Mouse (Mus musculus): ENCODE measurements around the gene Cpsf7. TPM values are rescaled to one million over a fixed set of nuclear protein-coding genes. Genes with fewer than 3 reads are reported as not detected.
A peak's percentile ranks its signal among the peaks of the same experiment; 100 is the strongest.
"Not testable (repeated sequence)": the region's sequence is repeated elsewhere in the genome, so short reads cannot be mapped to it uniquely, and the experiment has no call there.

The Cpsf7 gene
- total RNA-seq, 2 experiments from 2014 or later, result 90.2 to 90.6 TPM

DNA sequence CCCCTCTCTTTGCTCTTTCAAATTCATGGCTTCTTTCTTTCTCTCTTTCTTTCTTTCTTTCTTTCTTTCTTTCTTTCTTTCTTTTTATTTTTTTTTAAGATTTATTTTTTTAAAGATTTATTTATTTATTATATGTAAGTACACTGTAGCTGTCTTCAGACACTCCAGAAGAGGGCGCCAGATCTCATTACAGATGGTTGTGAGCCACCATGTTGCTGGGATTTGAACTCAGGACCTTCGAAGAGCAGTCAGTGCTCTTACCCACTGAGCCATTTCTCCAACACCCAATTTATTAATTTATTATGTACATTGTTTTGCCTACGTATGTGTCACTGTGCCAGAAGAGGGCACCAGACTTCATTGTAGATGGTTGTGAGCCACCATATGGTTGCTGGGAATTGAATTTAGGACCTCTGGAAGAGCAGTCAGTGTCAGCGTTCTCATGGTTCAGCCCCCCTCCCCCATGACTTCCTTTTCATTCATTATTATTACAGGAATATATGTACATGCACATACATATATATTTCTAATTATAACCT lies 32.8 kb downstream of the Cpsf7 start:
- DNase-seq (ENCODE audit: low spot score in 2 of 2), result not testable (repeated sequence)

DNA sequence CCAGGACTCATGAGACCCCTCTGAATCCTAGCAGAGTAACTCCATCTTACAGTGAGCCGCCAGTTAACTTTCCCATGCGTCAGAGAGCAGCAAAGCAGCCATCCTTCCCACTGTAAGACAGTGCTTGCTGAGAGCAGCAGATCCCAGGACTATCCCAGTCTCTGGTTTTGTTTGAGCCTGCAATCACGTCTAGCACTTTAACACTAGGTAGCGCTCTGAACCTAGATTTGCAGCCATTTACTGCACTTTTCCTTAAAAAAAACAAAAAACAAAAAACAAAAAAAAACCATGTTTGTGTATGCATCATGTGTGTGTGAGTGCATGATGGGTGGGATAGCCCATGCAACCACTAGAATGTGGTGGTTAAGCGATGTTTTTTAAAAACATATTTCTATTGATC lies 35.0 kb downstream of the Cpsf7 start:
- DNase-seq (ENCODE audit: low spot score in 2 of 2), result no peak

DNA sequence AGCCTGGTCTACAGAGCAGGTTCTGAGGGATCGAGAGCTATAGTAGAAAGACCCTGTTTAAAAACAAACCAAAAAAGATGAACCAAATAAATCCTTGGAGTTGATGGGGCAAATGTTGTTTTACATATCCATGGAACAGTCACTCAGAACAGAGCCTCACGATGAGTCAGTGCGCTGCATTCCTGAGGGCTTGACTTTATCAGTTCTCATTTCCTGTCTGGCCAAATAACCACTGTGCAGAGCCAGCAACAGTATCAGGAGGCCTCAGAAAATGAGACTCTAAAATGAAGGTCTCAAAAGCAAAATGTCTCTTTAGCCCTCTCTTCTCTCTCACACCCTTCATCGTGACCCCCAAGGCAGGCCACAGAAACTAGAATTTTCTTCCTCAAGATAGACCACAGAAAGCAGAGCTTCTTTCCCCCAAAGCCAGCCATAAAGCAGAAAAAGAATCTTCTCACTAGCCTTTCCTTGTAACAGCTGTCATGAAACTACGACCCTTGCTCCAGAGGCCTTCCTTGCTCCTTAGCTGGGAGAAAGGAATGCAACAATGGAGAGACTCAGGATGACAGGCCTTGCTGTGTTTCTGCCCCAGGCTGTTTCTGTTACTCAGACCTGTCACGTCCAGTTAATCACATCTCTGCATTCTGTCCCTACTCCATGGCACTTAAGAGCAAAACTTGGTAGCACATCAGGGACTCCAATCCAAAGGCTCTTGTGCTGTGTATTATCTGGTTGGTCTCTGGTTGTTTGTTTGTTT lies 36.7 kb downstream of the Cpsf7 start:
- no peak for DNase-seq (ENCODE audit: low spot score in 2 of 2)

DNA sequence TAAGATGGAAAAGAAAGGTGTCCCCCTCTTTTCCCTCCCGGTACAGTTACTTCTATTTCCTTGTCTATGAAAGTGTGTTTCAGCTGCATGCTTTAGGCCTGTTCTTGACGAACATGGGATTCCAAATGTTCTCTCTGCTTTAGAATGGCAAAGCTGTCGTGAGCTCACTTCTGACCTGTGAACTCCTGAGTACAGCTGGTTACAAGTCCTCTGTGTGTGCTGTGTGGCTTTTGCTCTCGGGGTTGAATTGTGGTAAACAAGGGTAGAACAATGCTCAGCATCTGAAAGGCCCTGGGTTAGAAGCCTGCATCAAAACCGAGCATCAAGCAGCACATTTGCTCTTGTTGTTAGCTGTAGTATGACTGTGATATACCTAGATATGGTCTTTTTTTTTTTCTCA lies 37.3 kb downstream of the Cpsf7 start:
- DNase-seq (ENCODE audit: low spot score in 2 of 2), result no peak

DNA sequence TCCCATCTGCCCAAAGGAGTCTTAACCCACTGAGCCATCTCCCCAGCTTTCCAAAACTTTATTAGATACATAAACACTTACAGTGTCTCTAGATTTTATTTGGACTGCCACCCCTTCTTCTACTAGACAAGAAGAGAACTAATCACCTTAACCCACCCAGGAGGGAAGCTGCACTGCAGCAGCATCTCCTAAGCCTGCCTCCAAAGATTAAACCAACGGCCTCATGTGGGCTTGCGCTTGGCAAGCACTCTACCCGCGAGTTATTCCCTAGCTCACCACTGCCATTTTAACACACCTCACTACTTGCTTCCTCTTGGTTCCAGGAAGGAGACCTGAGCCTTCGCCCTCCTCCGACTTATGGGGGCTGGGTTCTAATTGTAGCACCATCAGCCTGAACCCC lies 39.2 kb downstream of the Cpsf7 start:
- no peak for DNase-seq (ENCODE audit: low spot score in 2 of 2)

DNA sequence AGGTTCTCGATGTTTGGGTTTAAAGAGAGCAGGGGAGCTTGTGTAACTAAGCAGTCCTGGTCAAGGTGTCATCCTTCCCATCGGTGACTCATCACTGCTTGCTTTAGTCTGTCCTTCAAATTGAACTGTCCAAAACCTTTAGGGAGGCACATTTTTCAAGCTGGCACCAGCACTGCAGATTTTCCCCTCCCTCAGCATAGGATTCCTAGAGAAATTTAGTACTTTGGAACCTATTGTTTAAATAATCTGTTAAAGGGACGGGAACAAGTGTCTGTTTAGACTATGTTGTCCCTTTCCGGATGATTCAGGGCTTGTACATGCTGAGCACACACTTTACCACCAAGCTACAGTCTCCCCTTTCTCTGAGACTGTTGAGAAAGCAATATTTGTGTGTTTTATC lies 40.2 kb downstream of the Cpsf7 start:
- DNase-seq (ENCODE audit: low spot score in 2 of 2), result no peak

DNA sequence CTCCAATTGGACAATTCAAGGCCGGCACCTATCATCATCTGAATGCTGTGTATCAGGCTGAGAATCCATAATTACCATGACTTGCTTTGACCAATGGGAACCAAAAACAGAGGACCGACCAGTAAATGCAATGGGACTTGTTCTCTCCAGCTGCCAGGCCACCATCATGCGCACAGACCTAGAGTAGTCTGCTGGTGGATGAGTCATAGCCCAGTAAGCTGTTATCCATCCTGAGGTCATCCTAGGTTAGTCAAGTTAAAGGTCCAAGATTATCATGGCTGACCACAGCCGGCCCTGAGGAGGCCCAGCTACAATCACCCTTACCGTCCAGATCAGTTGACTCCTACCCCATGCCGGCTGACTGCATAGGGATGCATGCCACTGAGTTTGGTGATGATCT lies 44.6 kb downstream of the Cpsf7 start:
- DNase-seq (ENCODE audit: low spot score in 2 of 2), result no peak

DNA sequence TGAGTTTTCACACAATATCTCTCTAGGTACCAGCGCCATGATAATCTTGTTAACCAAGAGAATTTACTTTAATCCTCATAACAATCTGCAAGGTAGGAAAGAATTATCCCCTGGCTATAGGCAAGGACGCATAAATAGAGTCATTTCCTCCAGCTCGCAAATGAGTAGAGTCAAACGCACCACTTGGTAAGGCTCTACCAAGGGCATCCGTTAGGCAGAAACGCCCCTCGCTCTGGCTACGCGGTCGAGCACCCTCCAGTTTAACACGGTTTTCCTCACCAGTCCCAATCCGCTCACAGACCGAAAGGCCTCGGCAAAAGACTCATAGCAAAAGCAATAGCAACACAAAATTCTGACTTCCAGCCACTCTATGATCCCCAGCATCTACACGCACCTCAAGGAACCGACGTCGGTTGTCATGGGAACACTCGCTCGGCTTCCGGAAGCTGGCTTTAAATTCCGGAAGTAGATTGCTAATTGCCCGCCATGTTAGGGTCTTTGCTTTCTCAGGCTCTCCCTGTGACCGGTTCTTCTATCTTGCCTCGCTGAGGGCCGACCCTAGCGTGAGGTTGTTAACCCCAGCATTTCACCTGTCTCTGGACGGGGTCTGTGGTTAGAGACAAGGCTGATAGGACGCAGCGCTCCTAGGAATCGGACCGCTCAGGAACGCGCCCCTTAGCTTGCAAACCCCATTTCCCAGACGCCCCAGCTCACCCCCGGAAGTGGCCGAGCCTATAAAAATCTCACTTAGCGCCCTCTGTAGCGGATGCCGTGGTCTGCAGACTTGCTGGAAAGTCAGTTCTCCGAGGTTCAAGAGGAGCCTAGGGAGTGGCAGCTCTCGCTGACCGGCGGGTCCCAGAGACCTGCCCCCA lies 51.9 kb downstream of the Cpsf7 start, which contains the start of the genes Cyb561a3 and Tmem138:
Gene Cyb561a3 (plus strand): TSS at position 483 of the 872 bp plus-strand sequence.
Gene Tmem138 (minus strand): TSS at position 673 of the 872 bp plus-strand sequence.
- peak; percentile 58 to 84 for DNase-seq (ENCODE audit: low spot score in 2 of 2)

DNA sequence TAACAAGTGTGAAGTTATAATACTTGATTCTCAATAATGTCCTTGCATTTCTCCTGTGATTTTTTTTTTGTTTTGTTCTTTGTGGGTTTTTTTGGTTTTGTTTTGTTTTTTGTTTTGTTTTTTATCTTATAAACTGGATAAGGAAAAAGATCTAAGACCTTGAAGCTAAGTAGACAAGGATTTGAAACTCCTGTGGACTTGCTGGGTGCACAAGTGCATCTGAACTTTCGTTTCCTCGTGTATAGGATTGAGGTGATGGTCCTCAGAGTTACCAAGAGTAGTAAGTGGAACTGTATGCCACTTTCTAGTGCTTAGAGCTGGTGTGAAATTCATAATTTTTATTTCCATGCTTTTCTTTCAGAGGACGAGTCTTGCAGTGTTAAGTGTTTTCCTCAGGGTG lies 55.0 kb downstream of the Cpsf7 start:
- DNase-seq (ENCODE audit: low spot score in 2 of 2), result no peak

DNA sequence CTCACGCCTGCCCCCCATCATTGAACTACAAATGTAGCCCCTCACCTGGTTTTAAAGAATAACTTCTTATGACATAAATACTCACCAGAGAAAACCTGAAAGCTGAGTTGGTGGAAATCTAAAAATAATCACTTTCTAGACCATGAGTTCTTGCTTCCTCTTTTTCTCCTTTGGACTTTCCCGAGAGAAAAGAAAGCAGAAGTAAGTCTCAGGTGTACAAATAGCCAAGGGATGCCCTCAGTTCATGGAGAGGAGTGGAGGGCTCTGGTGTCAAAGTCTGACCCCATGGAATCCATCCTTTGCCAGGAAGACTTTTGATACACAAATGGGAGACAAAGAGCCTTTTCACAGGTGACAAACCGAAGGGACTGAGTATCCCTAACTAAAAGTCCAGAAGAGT lies 55.7 kb downstream of the Cpsf7 start:
- DNase-seq (ENCODE audit: low spot score in 2 of 2), result no peak

DNA sequence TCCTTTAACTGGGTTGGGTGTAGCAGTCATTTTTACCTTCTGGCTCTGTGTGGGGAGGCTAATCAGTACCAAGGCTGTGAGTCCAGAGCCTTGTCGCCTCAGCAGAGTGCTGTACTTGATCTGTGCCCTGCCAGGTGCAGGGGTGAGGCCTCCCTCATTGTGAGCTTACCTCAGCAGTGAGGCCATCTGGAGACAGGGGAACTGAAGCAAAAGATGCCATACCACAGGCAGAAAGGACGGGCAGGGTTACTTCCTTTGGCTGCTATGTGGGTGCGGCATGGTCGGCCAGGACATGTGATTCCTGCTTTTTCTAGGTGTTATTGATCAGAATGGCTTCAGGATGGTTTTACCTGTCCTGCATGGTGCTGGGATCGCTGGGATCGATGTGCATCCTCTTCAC lies 56.9 kb downstream of the Cpsf7 start:
- no peak for DNase-seq (ENCODE audit: low spot score in 2 of 2)

DNA sequence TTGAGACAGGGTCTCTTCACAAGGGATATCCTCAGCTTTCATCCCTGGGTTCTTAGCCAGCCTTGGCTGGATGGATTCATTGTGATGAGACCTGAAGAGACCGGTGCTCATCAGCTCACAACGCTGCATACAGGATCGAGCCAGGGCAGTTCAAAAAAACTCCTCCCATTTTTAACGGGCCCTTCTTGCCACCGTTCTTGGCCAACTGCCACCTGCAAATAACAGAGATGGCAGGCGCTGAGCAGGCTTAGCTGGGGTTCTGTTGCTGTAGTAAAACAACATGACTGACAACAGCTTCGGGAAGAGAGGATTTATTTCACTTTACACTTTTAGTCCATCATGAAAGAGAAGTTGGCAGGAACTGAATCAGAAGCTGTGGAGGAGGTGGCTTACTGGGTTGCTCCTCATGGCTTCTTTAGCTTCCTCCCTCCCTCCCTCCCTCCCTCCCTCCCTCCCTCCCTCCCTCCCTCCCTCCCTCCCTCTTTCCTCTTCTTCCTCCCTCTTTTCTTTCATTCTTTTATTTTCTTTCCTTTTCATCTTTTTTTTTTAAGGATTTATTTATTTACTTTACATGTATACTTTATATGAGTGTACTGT lies 58.6 kb downstream of the Cpsf7 start:
- no peak for DNase-seq (ENCODE audit: low spot score in 2 of 2)

DNA sequence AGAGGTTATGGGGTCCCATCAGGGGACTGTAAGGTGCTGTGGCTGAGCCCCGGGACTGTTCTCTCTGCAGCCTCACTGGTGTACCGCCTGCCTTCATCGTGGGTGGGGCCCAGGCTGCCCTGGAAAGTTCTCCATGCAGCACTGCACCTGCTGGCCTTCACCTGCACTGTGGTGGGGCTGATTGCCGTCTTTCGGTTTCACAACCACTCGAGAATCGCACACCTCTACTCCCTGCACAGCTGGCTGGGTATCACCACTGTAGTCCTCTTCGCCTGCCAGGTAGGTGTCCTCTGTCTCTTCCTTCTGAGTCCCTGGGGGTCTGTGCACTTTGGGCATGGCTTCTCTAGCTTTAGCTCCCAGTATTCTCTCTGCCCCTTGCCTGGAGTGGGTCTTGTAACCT lies 60.0 kb downstream of the Cpsf7 start:
- no peak for DNase-seq (ENCODE audit: low spot score in 2 of 2)

DNA sequence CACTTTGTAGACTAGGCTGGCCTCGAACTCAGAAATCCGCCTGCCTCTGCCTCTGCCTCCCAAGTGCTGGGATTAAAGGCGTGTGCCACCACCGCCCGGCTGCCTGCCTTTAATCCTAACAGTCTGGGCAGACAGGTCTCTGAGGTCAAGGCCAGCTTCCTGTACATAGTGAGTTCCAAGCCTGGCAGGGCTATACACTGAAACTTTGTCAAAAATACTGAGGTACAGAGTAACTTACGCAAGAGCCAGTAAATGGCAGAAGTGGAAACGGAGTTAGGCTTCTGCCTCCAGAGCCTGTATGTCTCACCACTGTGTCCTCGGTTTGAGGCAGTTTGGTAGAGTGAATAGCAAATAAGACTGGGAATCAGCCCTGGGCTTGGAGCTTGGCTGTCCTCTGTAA lies 62.2 kb downstream of the Cpsf7 start:
- DNase-seq (ENCODE audit: low spot score in 2 of 2), result no peak

DNA sequence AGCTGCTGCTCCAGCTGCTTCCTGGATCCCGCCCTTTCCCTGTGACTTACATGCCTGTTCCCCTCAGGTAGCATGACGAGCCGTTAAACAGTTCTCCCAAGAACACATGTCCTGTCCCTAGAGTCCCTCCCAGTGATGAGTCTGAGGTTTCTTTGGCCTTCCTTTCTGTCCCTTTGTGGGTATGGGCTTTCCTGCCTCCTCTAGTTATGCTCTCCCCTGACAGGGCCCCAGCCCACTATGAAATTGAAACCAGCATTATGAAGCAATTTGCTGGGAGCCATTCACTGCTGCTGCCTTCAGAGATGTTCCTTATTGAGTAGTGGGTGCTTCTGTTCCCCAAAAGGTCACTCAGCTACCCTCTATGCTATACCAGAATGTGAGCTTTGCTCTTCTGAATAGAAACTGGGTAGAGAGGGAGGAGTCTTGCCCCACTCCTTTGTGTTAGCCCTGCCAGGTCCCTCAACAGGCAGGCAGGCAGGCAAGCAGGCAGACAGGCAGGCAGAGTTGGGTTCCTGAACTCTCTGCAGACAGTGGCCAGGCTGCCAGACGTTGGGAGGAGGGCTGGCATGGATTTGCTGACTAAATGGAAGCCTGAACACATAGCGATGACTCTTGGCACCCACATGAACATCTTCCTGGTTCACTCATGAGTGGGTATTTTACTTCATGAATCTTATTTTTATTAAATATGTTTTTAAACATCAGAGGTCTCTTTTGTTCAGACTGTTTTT lies 64.2 kb downstream of the Cpsf7 start:
- DNase-seq (ENCODE audit: low spot score in 2 of 2), result no peak

DNA sequence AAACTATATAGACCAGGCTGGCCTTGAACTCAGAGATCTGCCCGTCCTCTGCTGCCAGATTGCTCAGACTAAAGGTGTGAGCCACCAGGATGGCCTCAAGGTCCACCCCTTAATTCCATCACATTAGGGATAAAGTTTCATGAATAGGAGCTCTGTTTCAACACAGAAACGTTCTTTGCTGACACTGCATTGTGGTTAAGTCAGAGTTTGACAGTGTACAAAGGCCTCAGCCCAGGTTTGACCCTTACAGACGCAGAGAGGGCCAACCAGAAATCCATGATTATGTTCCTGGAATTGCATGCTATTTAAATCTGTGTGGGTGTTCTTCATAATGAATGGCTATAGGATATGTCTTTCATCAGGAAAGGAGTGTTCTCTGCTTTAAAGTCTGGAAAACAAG lies 65.2 kb downstream of the Cpsf7 start:
- no peak for DNase-seq (ENCODE audit: low spot score in 2 of 2)

DNA sequence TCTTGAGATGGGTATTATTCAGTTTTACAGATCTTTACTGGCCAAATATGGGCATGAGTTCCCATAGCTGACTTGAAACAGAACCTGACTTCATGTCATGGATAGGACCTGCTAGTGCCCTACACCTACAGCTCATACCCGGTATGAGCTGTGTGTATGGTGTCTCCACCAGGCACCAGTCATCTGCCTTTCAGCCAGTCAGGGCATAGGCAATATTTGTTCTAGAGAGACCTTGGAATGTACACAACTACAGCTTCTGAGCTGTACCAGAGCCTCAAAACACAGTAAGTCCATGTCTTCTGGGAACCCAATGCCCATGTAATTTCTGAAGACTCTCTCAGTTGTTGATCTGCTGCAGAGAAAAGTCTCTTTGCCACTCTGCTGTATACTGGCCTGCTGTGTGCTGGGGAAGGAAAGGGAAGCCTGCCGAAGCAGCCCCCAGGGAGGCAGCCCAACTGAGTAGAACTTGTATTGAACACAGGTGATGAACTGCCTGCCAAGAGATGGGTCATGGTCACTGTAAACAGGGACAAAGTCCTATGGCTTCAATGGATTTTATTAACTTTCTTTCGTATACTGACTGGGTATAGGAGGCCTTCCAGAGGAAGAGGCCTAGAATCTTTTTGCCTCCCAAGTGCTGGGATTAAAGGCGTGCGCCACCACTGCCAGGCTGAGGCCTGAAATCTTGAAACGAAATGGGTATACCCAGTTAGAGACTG lies 66.8 kb downstream of the Cpsf7 start:
- no peak for DNase-seq (ENCODE audit: low spot score in 2 of 2)

All from adrenal gland, postnatal 4 days (tissue).